Comparison of ENCODE assay signal across 18 mouse cellular contexts in the genomic region with DNA sequence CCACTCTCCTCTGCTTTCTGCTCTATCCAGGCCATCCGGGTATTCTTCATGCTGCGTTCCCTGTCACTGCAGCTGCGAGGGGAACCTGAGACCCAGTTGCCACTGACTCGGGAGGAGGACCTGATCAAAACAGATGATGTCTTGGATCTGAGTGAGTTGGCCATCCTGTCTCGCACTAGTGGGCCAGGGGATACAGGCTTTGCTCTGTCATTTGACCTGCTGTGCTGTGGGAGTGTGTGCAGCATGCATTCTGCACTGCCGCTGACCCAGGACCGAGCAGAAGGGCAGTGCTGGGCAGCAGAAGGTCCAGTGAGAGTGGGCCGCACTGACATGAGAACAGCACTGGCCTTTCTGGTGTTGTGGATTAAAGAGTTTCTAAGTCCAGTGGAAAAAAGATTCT.
"Had no signal": no experiment of that assay in that cellular context is flagged by ENCODE, and none has a peak within 500 bp of the region (broad histone marks: within the 10 kb centered on the region; RNA-seq: fewer than 3 reads in every experiment).

No protein-coding gene starts in this region.

- H3K4me2 ChIP-seq: lung, embryonic 14.5 days; midbrain, embryonic 12.5 days; neural tube, embryonic 13.5 days; neural tube, embryonic 15.5 days had no signal

- ATAC-seq: midbrain, embryonic 16.5 days had no signal

- DNase-seq: lung, embryonic 14.5 days; lung, postnatal 10 days; lung, postnatal 4 days; midbrain, embryonic 14.5 days; retina, postnatal 1 day; right cerebral cortex, adult 18-20 months; right cerebral cortex, postnatal 25 days; right cerebral cortex, postnatal 4 days; spleen, adult 18-20 months; thymus, adult 18-20 months; thymus, postnatal 14 days; thymus, postnatal 36 days had no signal

- H3K27ac ChIP-seq: midbrain, embryonic 10.5 days; midbrain, embryonic 12.5 days; neural tube, embryonic 13.5 days; neural tube, embryonic 15.5 days had no signal

- H3K4me3 ChIP-seq: midbrain, embryonic 10.5 days; midbrain, embryonic 12.5 days; myocyte; neural tube, embryonic 13.5 days; neural tube, embryonic 15.5 days had no signal

- H3K4me1 ChIP-seq: midbrain, embryonic 12.5 days; neural tube, embryonic 13.5 days had no signal

- H3K27me3 ChIP-seq: midbrain, embryonic 12.5 days; neural tube, embryonic 13.5 days; neural tube, embryonic 15.5 days had no signal

- H3K9ac ChIP-seq: lung, embryonic 14.5 days; midbrain, embryonic 12.5 days; neural tube, embryonic 13.5 days; neural tube, embryonic 15.5 days had no signal

- H3K36me3 ChIP-seq: midbrain, embryonic 10.5 days; midbrain, embryonic 12.5 days; neural tube, embryonic 13.5 days; neural tube, embryonic 15.5 days had no signal

- H3K9me3 ChIP-seq: midbrain, embryonic 10.5 days; midbrain, embryonic 12.5 days; neural tube, embryonic 13.5 days; neural tube, embryonic 15.5 days had no signal
